Mouse (Mus musculus): Measurements from ENCODE around the gene Bcl11b.

Bcl11b gene

GRCm38 (mm10) chr12:107998746-107999145 is 4.7 kb downstream of the Bcl11b start:
- peak; percentile 52 to 67 for DNase-seq (ENCODE audit: low spot score in 2 of 2)

DNA sequence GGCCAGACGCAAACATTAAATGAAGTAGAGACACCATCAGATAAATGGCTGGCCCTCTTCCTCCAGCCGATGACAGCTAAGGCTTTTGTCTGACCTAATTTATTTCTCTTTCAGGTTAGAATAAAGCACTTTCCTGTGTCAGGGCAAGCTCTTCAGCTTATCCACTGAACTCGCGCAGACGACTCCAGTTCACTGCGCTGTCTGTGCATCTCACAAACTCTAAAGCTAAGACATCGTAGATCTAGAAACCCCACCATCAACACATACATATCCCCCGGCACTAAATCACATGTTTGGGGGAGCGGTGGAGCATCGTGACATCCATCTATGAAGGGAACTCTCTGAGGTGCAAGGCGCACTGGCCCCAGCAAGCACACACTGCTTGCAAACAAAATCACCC is 5.5 kb downstream of the Bcl11b start:
- DNase-seq (ENCODE audit: low spot score in 2 of 2) = no peak

- DNase-seq (ENCODE audit: low spot score in 2 of 2) = no peak
These were observed 6.2 kb downstream of the Bcl11b start for GRCm38 (mm10) chr12:107997241-107997640.

- no peak for DNase-seq (ENCODE audit: low spot score in 2 of 2)
These were observed 6.6 kb downstream of the Bcl11b start for GRCm38 (mm10) chr12:107996773-107997172.

GRCm38 (mm10) chr12:107996216-107996615 is 7.2 kb downstream of the Bcl11b start:
- no peak for DNase-seq (ENCODE audit: low spot score in 2 of 2)

DNA sequence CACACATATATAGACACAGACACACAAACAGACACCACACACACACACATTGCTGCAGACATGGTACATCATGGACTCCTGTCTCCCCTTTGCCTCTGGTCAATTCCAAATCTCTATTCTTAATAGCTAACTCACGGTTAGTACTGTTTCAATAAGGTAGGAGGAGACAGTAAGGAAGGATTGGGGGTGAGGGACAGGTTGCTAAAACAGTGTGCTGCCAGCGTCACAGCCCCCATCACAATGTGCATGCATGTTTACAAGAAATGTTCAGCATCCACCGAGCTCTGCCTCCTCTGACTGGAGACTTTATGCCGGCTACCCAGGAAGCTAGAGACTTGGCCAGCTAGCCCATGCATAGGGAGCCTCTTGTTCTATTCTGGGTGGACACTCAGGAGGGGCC is 9.0 kb downstream of the Bcl11b start:
- DNase-seq (ENCODE audit: low spot score in 2 of 2) = no peak

- DNase-seq (ENCODE audit: low spot score in 2 of 2) = no peak
These were observed 10.4 kb downstream of the Bcl11b start for GRCm38 (mm10) chr12:107993029-107993428.

DNA sequence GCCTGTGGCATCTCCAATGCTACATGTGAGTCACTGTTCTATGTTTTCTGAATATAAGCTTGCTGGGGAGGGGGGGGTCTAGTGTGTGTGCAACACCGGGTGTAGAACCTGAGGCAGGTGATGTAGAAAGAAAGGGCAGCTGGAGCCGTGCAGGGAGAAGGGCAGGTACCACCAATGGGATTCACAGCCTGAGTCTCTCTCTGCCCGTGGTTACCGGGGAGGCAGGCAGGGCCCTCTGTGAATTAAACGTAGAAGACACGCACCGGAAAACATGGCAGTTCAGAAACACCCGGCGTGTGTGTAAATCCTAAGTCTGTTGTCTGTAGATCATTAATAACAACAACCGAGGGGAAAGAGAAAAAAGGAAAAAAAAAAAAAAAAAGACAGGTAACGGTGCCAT is 12.2 kb downstream of the Bcl11b start:
- no peak for DNase-seq (ENCODE audit: low spot score in 2 of 2)

DNA sequence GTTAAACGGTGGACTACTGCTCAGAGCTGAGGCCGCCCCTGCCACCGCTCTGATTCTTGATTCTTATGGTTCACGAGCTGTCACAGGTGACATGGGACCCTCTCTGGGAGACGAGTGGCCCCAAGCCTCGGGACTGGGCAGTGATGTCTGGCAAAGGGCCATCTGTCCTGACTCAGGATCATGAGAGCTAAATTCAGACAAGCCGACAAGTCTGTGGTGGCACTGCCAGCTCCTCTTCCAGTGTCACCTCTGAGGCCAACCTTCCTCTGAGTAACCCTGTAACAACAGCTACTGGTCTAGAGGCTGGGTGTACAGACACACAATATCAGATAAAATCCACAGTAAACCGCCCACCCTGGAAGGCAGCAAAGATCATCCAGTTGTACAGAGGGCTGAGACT is 20.2 kb downstream of the Bcl11b start:
- no peak for DNase-seq (ENCODE audit: low spot score in 2 of 2)

DNA sequence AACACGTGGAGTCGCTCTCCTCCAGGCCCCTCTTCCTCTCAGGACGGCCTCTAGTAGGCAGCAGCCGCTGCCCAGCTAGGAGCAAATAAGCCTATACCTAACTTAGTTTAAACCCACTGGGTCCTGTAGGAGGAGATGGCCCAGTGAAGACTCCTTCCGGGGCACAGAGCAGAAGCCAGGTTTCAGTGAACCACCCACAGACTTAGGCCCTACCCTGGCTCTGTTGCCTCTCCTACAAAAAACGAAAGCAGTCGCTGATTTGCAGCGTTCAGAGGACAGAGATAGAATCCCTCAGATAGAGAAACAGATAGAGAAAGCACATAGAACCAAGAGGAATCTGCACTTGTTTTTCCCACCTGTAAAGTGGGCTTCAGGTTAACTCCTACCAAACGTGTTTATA is 21.1 kb downstream of the Bcl11b start:
- no peak for DNase-seq (ENCODE audit: low spot score in 2 of 2)

DNA sequence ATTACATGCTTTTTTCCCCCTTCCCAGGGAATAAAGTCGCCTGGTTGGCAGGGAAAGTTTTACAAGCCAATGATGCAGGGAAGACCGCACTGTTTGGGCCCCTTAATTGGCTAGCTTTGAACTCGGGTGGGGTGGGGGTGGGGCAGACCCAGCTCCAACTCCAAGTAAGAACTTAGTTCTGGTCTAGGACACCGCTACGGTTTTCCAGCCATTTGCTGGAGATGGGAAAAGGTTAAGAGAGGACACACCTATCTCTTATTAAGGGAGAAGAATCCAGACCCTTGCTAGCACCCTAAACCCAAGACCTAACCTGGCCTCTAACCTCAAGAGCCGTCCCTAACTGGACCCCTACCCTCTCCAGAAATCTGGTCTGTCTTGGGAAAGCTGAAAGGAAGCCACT is 22.2 kb downstream of the Bcl11b start:
- no peak for DNase-seq (ENCODE audit: low spot score in 2 of 2)

DNA sequence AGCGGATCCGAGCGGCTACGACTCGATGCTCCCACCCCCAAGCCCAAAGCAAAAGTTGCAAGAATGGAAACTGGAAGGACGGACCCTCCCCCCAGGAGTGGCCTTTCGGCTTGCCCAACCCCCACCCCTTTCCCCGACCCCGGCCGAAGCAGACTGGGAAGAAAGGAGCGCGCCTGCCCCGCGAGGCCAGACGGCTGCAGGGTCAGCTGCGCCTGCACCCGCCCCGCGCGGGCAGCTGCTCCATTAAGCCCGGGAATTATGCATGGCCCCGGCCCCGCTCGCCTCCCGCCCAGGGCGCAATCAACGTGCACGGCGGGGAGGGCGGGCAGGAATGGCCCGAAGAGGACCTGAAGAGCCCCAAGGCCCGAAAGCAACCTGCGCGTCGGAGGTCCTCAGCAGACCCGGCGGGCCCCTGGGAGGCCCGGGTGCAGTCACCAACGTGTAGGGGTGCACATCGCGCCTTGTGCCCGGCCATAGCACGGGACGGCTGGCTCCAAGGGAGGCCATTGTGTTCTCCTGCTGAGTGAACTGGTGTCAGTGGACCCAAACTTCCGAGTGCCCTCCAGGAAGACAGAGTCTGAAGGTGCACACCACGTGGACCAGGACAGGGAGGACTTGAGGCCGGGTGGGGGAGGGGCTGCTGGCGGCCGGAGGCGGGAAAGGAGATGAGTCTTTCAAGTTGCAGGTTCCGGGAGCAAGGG is 23.0 kb downstream of the Bcl11b start:
- no peak for DNase-seq (ENCODE audit: low spot score in 2 of 2)

DNA sequence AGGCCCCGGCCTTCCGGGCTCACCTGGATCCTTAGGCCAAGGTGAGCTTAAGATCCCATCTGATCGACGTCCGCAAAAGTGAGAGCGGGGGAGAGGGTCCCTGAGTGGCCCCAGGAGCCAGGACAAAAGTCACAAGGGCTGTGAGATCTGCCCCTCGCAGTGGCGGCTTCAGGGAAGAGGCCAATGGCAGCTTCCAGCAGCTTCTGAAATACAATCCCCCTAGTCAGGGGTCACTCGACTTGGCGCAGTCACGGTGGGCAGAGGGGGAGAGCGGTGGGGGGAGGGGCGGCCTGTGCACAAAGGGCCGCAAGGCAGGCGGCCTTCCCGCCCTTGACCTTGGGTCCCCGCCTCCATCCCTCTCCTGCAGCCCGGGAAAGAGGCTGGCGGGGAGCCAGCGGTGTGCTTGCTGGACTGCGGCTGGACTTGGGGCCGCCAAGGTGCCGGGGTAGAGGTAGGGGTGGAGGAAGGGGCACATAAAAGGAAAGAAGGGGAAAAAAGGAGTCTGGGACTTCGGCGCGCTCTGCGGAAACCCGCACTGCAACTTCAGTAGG is 23.6 kb downstream of the Bcl11b start:
- DNase-seq (ENCODE audit: low spot score in 2 of 2) = no peak

DNA sequence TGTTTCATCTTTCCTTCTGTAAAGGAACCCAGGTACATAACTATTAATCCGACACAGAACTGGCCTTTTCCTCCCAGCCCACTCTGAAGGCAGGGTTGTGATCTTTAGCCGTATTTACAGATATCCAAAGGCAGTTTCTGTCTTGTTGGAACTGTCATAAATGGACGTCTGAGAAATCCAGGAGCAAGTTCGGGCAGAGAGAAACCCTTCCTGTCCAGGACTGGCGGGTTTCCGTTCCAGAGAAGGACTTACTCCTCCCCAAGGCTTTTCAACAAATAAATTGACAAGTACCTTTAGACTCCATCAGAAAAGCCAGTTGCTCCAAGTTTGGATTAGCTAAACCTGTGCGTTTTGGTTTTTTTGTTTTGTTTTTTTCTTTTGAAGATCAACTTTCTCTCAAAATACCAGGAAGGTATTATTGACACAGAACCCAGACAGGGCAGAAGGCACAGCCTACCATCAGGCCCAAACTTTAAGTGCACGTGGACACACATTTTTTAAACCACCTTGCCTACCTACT is 24.6 kb downstream of the Bcl11b start:
- DNase-seq (ENCODE audit: low spot score in 2 of 2) = no peak

DNA sequence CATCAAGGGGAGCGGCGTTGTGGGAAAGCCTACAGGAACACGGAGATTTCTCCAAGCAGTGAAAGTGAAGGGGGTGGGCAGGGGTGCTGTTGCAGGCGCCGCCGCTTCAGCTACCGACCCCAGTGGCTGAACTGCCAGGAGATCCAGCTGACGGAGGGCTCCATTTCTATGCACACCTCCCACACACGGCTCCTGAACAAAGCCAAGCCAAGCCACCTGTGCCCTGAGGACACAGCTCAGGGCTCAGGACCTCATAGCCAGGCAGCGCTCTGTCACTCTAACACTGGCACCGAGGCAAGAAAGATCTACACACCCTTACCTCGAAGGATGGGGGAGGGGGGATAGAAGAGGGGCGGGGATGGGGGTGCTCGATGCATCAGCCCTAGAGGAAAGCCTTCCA is 25.3 kb downstream of the Bcl11b start:
- DNase-seq (ENCODE audit: low spot score in 2 of 2) = no peak

DNA sequence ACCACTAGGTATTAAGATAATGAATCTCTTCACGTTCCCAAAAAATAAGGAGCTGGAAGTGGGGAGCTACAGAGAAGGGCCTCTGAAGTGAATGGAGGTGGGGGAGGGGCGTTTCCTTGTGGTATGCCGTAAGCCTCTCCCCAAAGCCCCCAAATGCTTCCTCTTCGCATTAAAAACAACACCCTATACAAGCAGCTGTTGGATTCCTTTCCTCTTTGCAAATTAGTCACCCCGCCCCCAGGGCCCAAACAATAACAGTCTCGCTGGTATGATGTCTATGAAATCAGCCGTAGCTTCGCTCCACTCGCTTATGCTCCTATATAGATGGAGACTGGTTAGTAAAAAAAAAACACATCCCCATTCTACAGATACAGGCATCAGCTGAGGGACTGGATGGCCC is 25.9 kb downstream of the Bcl11b start:
- DNase-seq (ENCODE audit: low spot score in 2 of 2) = no peak

GRCm38 (mm10) chr12:107977086-107977485 is 26.3 kb downstream of the Bcl11b start:
- DNase-seq (ENCODE audit: low spot score in 2 of 2) = no peak

- no peak for DNase-seq (ENCODE audit: low spot score in 2 of 2)
These were observed 26.8 kb downstream of the Bcl11b start for GRCm38 (mm10) chr12:107976571-107977001.

DNA sequence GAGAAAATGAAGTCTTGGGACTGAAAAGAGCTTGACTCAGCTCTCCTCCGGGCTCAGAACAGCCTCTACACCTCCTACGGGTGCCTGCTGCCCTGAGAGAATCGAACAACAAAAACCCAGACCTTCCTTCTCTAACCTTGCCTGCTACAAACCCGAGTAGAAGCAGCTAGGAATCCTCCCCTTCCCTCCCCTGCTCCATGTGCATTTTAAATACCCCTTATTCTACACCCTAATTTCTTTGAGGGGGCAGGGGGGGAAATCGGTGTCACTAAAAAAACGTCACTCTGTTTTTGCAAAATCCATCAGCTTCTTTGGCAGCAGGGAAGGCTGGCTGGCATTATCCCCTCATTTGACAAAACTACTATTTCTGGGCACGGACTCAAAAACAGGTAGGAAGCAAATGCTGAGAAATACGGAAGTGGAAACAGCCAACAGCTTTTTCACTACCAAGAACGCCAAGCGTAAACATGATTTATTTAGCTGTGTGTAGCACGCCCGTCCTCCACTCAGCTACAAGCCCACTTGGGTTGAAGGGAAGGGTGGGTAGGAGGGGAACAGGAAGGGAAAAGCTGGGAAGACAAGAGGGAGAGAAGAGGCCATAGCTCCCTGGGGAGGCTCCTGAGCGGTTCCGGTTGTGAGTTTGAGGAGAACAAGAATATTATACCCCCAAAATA is 27.4 kb downstream of the Bcl11b start:
- DNase-seq (ENCODE audit: low spot score in 2 of 2) = no peak

GRCm38 (mm10) chr12:107975479-107975896 is 27.9 kb downstream of the Bcl11b start:
- no peak for DNase-seq (ENCODE audit: low spot score in 2 of 2)

DNA sequence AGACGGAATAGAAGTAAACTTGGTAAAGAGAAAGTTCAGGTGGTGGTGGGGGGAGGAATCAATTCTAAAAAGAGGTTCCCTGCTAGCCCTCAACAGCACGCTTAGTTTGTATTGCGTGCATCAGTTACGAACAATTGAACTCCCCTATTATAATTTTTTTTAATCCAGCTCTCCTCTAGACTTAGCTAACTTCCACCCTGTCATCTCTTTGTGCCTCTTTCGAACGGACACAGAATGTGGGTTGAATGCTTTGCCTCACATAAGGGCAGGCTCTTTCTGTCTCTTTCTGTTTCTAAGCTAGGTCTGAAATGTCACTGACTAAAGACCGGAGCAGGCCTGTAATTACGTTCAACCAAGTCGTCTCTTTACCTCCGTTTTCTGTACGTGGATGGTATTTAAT is 28.9 kb downstream of the Bcl11b start:
- DNase-seq (ENCODE audit: low spot score in 2 of 2) = no peak

- DNase-seq (ENCODE audit: low spot score in 2 of 2) = peak in 1 of 2 experiments; percentile 13
These were observed 29.8 kb downstream of the Bcl11b start for GRCm38 (mm10) chr12:107973556-107974140.

Data from urinary bladder, adult 18-20 months (tissue).